Mouse (Mus musculus) MEL (cell line): ENCODE results near the gene Desi1. TPM values are rescaled to one million over a fixed set of nuclear protein-coding genes. Genes with fewer than 3 reads are reported as not detected.

Experiments
- DNase-seq: peaks from one replicate; pipeline ENCODE4 v3.0.0; 2011; ENCODE audit warnings: low read depth, low spot score
- H3K27ac ChIP-seq: 2 replicates; pipeline ENCODE4 v1.5.1; 2012; ENCODE audit warnings: low read depth, mild to moderate bottlenecking, control low read depth, low read length, moderate library complexity; ENCODE audit not compliant: control insufficient read depth
- H3K27me3 ChIP-seq, 2 experiments: fragments of 150-350 bp in 1 of 2; sonication (generic) in 1 of 2; 2 replicates each; pipeline ENCODE4 v1.6.1; 2012; ENCODE audit warnings: low read length in 2 of 2, mild to moderate bottlenecking in 2 of 2, improper control_type of control experiment in 1 of 2, moderate library complexity in 1 of 2; ENCODE audit not compliant: insufficient read depth in 2 of 2, control insufficient read depth in 1 of 2
- H3K36me3 ChIP-seq, 2 experiments: 2 replicates each; pipeline ENCODE4 v1.6.1; 2012 to 2014; ENCODE audit warnings: low read length in 2 of 2, improper control_type of control experiment in 1 of 2, inconsistent platforms in 1 of 2, mild to moderate bottlenecking in 1 of 2; ENCODE audit not compliant: insufficient read depth in 2 of 2, control insufficient read depth in 1 of 2
- H3K4me1 ChIP-seq, 2 experiments: fragments of 150-350 bp in 1 of 2; sonication (generic) in 1 of 2; 2 replicates each; pipeline ENCODE4 v1.6.1; 2012; ENCODE audit warnings: low read length in 2 of 2, improper control_type of control experiment in 1 of 2, mild to moderate bottlenecking in 1 of 2; ENCODE audit not compliant: insufficient read depth in 2 of 2, control insufficient read depth in 1 of 2
- H3K4me3 ChIP-seq, 2 experiments: fragments of 150-350 bp in 1 of 2; sonication (generic) in 1 of 2; 2 replicates each; pipeline ENCODE4 v1.5.1; 2012; ENCODE audit warnings: low read depth in 2 of 2, low read length in 2 of 2, mild to moderate bottlenecking in 2 of 2, moderate library complexity in 2 of 2, control low read depth in 1 of 2, improper control_type of control experiment in 1 of 2; ENCODE audit not compliant: control insufficient read depth in 1 of 2, insufficient read depth in 1 of 2
- H3K79me2 ChIP-seq: 2 replicates; pipeline ENCODE4 v1.6.1; 2012; ENCODE audit warnings: mild to moderate bottlenecking, low read length, moderate library complexity; ENCODE audit not compliant: control insufficient read depth, poor library complexity, insufficient read depth
- H3K9ac ChIP-seq: 2 replicates; pipeline ENCODE4 v1.6.1; 2012; ENCODE audit warnings: low read depth, mild to moderate bottlenecking, control low read depth, low read length, moderate library complexity; ENCODE audit not compliant: control insufficient read depth, poor library complexity, severe bottlenecking
- H3K9me3 ChIP-seq: fragments of 150-350 bp; sonication (generic); replicated peaks from 2 replicates; pipeline ENCODE4 v1.6.1; 2012; ENCODE audit warnings: mild to moderate bottlenecking, low read length, improper control_type of control experiment, moderate library complexity; ENCODE audit not compliant: insufficient read depth
- CHD2 ChIP-seq: IDR thresholded peaks from 2 replicates; pipeline ENCODE4 v1.6.1; 2011; ENCODE audit warnings: low read length, improper control_type of control experiment
- CTCF ChIP-seq, 3 experiments: IDR thresholded peaks in 2 of 3; conservative IDR thresholded peaks in 1 of 3; 2 replicates each; pipeline ENCODE4 v1.5.1; 2011 to 2012; ENCODE audit warnings: low read length in 3 of 3, low read depth in 2 of 3, mild to moderate bottlenecking in 2 of 3, improper control_type of control experiment in 1 of 3, inconsistent platforms in 1 of 3, mixed read lengths in 1 of 3, moderate library complexity in 1 of 3; ENCODE audit not compliant: control insufficient read depth in 1 of 3, insufficient read depth in 1 of 3, poor library complexity in 1 of 3, severe bottlenecking in 1 of 3
- E2F4 ChIP-seq: IDR thresholded peaks from 2 replicates; pipeline ENCODE4 v1.6.1; 2011; ENCODE audit warnings: low read depth, low read length, improper control_type of control experiment, borderline replicate concordance
- ETS1 ChIP-seq: IDR thresholded peaks from 2 replicates; pipeline ENCODE4 v1.6.1; 2012; ENCODE audit warnings: low read depth, mild to moderate bottlenecking, inconsistent platforms, low read length, improper control_type of control experiment, moderate library complexity
- KAT2A ChIP-seq: conservative IDR thresholded peaks from 2 replicates; pipeline ENCODE4 v1.6.1; 2012; ENCODE audit warnings: low read depth, low read length, improper control_type of control experiment, inconsistent platforms
- MAZ ChIP-seq: IDR thresholded peaks from 2 replicates; pipeline ENCODE4 v1.6.1; 2012; ENCODE audit warnings: low read depth, mild to moderate bottlenecking, inconsistent platforms, low read length, improper control_type of control experiment
- MEF2A ChIP-seq: IDR thresholded peaks from 2 replicates; pipeline ENCODE4 v1.6.1; 2014; ENCODE audit warnings: low read depth, mild to moderate bottlenecking, inconsistent platforms, low read length, improper control_type of control experiment; ENCODE audit not compliant: poor library complexity, insufficient replicate concordance, severe bottlenecking; ENCODE audit errors: extremely low read depth
- MYC ChIP-seq: IDR thresholded peaks from 2 replicates; pipeline ENCODE4 v1.6.1; 2011; ENCODE audit warnings: low read depth, mild to moderate bottlenecking, low read length, improper control_type of control experiment, moderate library complexity
- NELFE ChIP-seq: IDR thresholded peaks from 2 replicates; pipeline ENCODE4 v1.6.1; 2011; ENCODE audit warnings: low read depth, low read length, improper control_type of control experiment
- NRF1 ChIP-seq: IDR thresholded peaks from 2 replicates; pipeline ENCODE4 v1.6.1; 2014; ENCODE audit warnings: low read depth, mild to moderate bottlenecking, inconsistent platforms, low read length, improper control_type of control experiment, moderate library complexity; ENCODE audit not compliant: poor library complexity, insufficient read depth, severe bottlenecking
- POLR2A ChIP-seq, 2 experiments: IDR thresholded peaks; 2 replicates each; pipeline ENCODE4 v1.6.1; 2011 to 2012; ENCODE audit warnings: low read length in 2 of 2, mild to moderate bottlenecking in 2 of 2, control low read depth in 1 of 2, improper control_type of control experiment in 1 of 2, low read depth in 1 of 2, moderate library complexity in 1 of 2; ENCODE audit not compliant: control insufficient read depth in 1 of 2, insufficient read depth in 1 of 2, poor library complexity in 1 of 2
- POLR2AphosphoS2 ChIP-seq: IDR thresholded peaks from 2 replicates; pipeline ENCODE4 v1.6.1; 2011; ENCODE audit warnings: low read length, improper control_type of control experiment
- POLR2AphosphoS5 ChIP-seq: IDR thresholded peaks from 2 replicates; pipeline ENCODE4 v1.6.1; 2012; ENCODE audit warnings: low read depth, borderline replicate concordance, mild to moderate bottlenecking, inconsistent platforms, low read length, moderate library complexity, mixed read lengths
- RAD21 ChIP-seq: IDR thresholded peaks from 2 replicates; pipeline ENCODE4 v1.6.1; 2011; ENCODE audit warnings: mild to moderate bottlenecking, low read depth, low read length, improper control_type of control experiment
- RCOR1 ChIP-seq: IDR thresholded peaks from 2 replicates; pipeline ENCODE4 v1.6.1; 2012; ENCODE audit warnings: low read depth, mild to moderate bottlenecking, inconsistent platforms, low read length, improper control_type of control experiment
- TBP ChIP-seq: IDR thresholded peaks from 2 replicates; pipeline ENCODE4 v1.8.0; 2011; ENCODE audit warnings: low read depth, low read length, improper control_type of control experiment
- UBTF ChIP-seq: IDR thresholded peaks from 2 replicates; pipeline ENCODE4 v1.6.1; 2012; ENCODE audit warnings: low read depth, mild to moderate bottlenecking, inconsistent platforms, low read length, improper control_type of control experiment, moderate library complexity, borderline replicate concordance; ENCODE audit not compliant: insufficient read depth
- USF1 ChIP-seq: IDR thresholded peaks from 2 replicates; pipeline ENCODE4 v1.6.1; 2014; ENCODE audit warnings: low read depth, mild to moderate bottlenecking, inconsistent platforms, low read length, improper control_type of control experiment, moderate library complexity
- USF2 ChIP-seq, 2 experiments: IDR thresholded peaks; 2 replicates each; pipeline ENCODE4 v1.6.1; 2011 to 2012; ENCODE audit warnings: improper control_type of control experiment in 2 of 2, low read length in 2 of 2, borderline replicate concordance in 1 of 2, inconsistent platforms in 1 of 2, low read depth in 1 of 2, mild to moderate bottlenecking in 1 of 2; ENCODE audit not compliant: insufficient read depth in 1 of 2
- ZMIZ1 ChIP-seq: IDR thresholded peaks from 2 replicates; pipeline ENCODE4 v1.6.1; 2012; ENCODE audit warnings: low read depth, mild to moderate bottlenecking, inconsistent platforms, low read length, improper control_type of control experiment, moderate library complexity
- polyA plus RNA-seq, 2 experiments: library from polyadenylated mRNA; stranded (reverse) in 1 of 2; unstranded in 1 of 2; fragments of >175 nt in 1 of 2; fragments of >200 nt in 1 of 2; gene quantifications; 2 replicates each; pipeline versions ENCODE4 v1.2.1 to v1.2.4; 2012; ENCODE audit warnings: low replicate concordance in 2 of 2, low read depth in 1 of 2; ENCODE audit not compliant: insufficient read length in 2 of 2, insufficient read depth in 1 of 2, missing spikeins in 1 of 2
- total RNA-seq: library from RNA; depleted of rRNA; stranded (reverse); fragments of 300-350 nt; gene quantifications from 2 replicates; pipeline ENCODE4 v1.2.3, GENCODE M21; 2012

The Desi1 gene
- total and polyA plus RNA-seq, 3 experiments = 26.3 to 116 TPM; not detected in 1

GRCm38 (mm10) chr15:81950716-81951115 lies 82.9 kb downstream of the Desi1 start:
- Histone ChIP-seq H3K27me3 (peaks cover 0 to 2% of the 10 kb centered on the region in 2 experiments; a peak in 1 of 4 replicates), H3K4me1 (no peaks in the 10 kb centered on the region), H3K9me3 (no peaks in the 10 kb centered on the region), H3K4me3 (no peak overlapping the region), H3K27ac (no peak overlapping the region), H3K9ac (no peak overlapping the region), H3K79me2 (no peaks in the 10 kb centered on the region), H3K36me3 (peaks cover 0 to 2% of the 10 kb centered on the region in 2 experiments; a peak in 1 of 4 replicates)
- DNase-seq = no peak
- TF ChIP-seq POLR2A (IDR thresholded peaks at IDR 0.05; ENCODE audit: control insufficient read depth in 1 of 2, insufficient read depth in 1 of 2, low read depth in 1 of 2, low read length in 2 of 2, poor library complexity in 1 of 2) = no peak
- no peak for TF ChIP-seq TBP
- no peak for TF ChIP-seq E2F4
- no peak for TF ChIP-seq UBTF
- TF ChIP-seq NRF1 = no peak
- TF ChIP-seq CHD2 = no peak
- no peak for TF ChIP-seq KAT2A

GRCm38 (mm10) chr15:81949476-81950131 lies 84.1 kb downstream of the Desi1 start:
- Histone ChIP-seq H3K27me3 (peaks cover 0 to 2% of the 10 kb centered on the region in 2 experiments; a peak in 1 of 4 replicates), H3K4me1 (no peaks in the 10 kb centered on the region), H3K9ac (no peak overlapping the region), H3K9me3 (no peaks in the 10 kb centered on the region), H3K36me3 (no peaks in the 10 kb centered on the region; a peak in 1 of 4 replicates), H3K27ac (no peak overlapping the region), H3K79me2 (no peaks in the 10 kb centered on the region), H3K4me3 (no peak overlapping the region)
- no peak for DNase-seq
- TF ChIP-seq NELFE (no peak), RCOR1 (no peak), USF2 (IDR thresholded peaks at IDR 0.05; ENCODE audit: borderline replicate concordance in 1 of 2, insufficient read depth in 1 of 2, low read depth in 1 of 2, low read length in 2 of 2) (no peak), NRF1 (no peak), MEF2A (no peak), ZMIZ1 (no peak), MYC (no peak), ETS1 (no peak), KAT2A (no peak), MAZ (no peak), TBP (no peak), E2F4 (no peak), POLR2AphosphoS2 (no peak), USF1 (no peak), POLR2AphosphoS5 (no peak), CTCF (IDR thresholded peaks at IDR 0.05 in 2 of 3, conservative IDR thresholded peaks at IDR 0.05 in 1 of 3; ENCODE audit: control insufficient read depth in 1 of 3, insufficient read depth in 1 of 3, low read depth in 2 of 3, low read length in 3 of 3, poor library complexity in 1 of 3, severe bottlenecking in 1 of 3) (no peak), RAD21 (no peak)
